Mouse (Mus musculus): ENCODE results near the gene Dnajb13.

GRCm38 (mm10) chr7:100547631-100548030, 32.9 kb upstream of the Dnajb13 start:
- no peak for TF ChIP-seq CTCF (IDR thresholded peaks at IDR 0.05; ENCODE audit: borderline replicate concordance, control insufficient read depth, extremely low read depth, insufficient read depth, low read length, poor library complexity)
- no peak for TF ChIP-seq POLR2A (IDR thresholded peaks at IDR 0.05; ENCODE audit: control insufficient read depth, extremely low read depth, insufficient read depth, low read length, poor library complexity)

All from thymus, adult 2 months (tissue).